ENCODE assay signal across 9 mouse cellular contexts in the genomic region with DNA sequence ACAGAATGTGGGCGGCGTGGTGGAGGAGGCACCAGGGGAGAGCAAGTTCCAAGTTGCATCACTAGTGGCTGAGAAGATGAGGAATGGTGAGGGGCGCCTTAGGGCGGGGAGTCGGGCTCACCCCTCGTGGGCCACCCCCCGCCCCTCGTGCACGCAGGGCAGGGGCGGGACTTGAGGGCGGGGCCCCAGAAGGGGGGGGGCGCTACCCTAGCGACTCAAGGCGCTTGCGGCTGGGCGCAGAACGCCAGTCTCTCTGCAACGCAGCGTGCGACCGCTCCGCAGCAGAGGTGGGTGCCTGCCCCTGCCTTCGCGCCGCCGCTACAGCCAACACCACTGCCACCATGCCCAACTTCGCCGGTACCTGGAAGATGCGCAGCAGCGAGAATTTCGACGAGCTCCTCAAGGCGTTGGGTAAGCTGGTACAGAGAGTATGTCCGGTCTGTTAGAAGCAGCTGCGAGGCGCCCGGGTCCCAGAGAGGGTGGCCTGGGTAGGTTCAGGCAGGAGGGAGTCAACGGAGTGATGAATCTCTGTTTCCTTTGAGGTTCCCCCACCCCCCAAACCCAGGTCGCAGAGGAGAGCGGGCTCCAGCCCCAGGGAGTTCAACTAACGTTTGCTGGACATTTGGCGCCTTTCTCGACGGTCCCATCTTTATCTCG. TPM values are rescaled to one million over a fixed set of nuclear protein-coding genes. Genes with fewer than 3 reads are reported as not detected.
DNase-seq lines count a peak whose midpoint lies in the region; ATAC-seq and TF ChIP-seq lines count a peak whose summit lies in the region.
"Had no signal": no experiment of that assay in that cellular context is flagged by ENCODE, and none has a peak within 500 bp of the region (broad histone marks: within the 10 kb centered on the region; RNA-seq: fewer than 3 reads in every experiment).

TSS of gene Crabp1 (plus strand) at position 188 of the 657 bp plus-strand sequence.

- peak within 1 kb of the TSS; percentile 73 for H3K4me2 ChIP-seq in heart, embryonic 12.5 days
- H3K4me2 ChIP-seq in intestine, postnatal 0 days (replicated peaks; ENCODE audit: low read depth): peak within 1 kb of the TSS; percentile 60

- H3K27ac ChIP-seq in heart, embryonic 12.5 days (ENCODE audit: poor library complexity, severe bottlenecking): no peak within 1 kb of the TSS
- H3K27ac ChIP-seq in ES-Bruce4 (ENCODE audit: insufficient read depth, low read length): no peak within 1 kb of the TSS
- H3K27ac ChIP-seq in intestine, postnatal 0 days (ENCODE audit: low read depth, low read length): no peak within 1 kb of the TSS

- no peak for TF ChIP-seq POLR2A in ES-Bruce4 (IDR thresholded peaks at IDR 0.05; ENCODE audit: insufficient read depth, low read length)

- no peak for TF ChIP-seq EP300 in ES-Bruce4 (IDR thresholded peaks at IDR 0.05; ENCODE audit: insufficient read depth, low read depth, low read length)

- no peaks in the 10 kb centered on the region for H3K36me3 ChIP-seq in heart, embryonic 12.5 days
- H3K36me3 ChIP-seq in ES-Bruce4 (ENCODE audit: control insufficient read depth, insufficient read depth, low read length, poor library complexity, severe bottlenecking): no peaks in the 10 kb centered on the region
- H3K36me3 ChIP-seq in intestine, postnatal 0 days (ENCODE audit: control insufficient read depth, insufficient read depth): no peaks in the 10 kb centered on the region

- H3K4me3 ChIP-seq in heart, embryonic 12.5 days: peak within 1 kb of the TSS; percentile 48
- peak within 1 kb of the TSS; percentile 82 for H3K4me3 ChIP-seq in ES-Bruce4 (ENCODE audit: low read depth, low read length)
- H3K4me3 ChIP-seq in intestine, postnatal 0 days (ENCODE audit: low read depth, low read length): peak within 1 kb of the TSS; percentile 29

- peaks cover 82% of the 10 kb centered on the region for H3K27me3 ChIP-seq in heart, embryonic 12.5 days (replicated peaks)
- peaks cover 14% of the 10 kb centered on the region for H3K27me3 ChIP-seq in ES-Bruce4 (ENCODE audit: control insufficient read depth, insufficient read depth, low read length, poor library complexity, severe bottlenecking)
- peaks cover 55% of the 10 kb centered on the region for H3K27me3 ChIP-seq in intestine, postnatal 0 days (replicated peaks; ENCODE audit: control insufficient read depth, insufficient read depth, low read length)

- H3K9ac ChIP-seq in heart, embryonic 12.5 days: peak within 1 kb of the TSS; percentile 58
- peak within 1 kb of the TSS; percentile 59 for H3K9ac ChIP-seq in ES-Bruce4 (ENCODE audit: low read depth, poor library complexity, severe bottlenecking)
- no peak within 1 kb of the TSS for H3K9ac ChIP-seq in intestine, postnatal 0 days (ENCODE audit: low read depth, low read length)

- no peaks in the 10 kb centered on the region for H3K9me3 ChIP-seq in heart, embryonic 12.5 days (replicated peaks)
- H3K9me3 ChIP-seq in ES-Bruce4 (replicated peaks; ENCODE audit: control insufficient read depth, insufficient read depth, low read length, poor library complexity, severe bottlenecking): 0 out of 2 replicates have a peak, but pooled peaks cover 5% of the 10 kb centered on the region
- H3K9me3 ChIP-seq in intestine, postnatal 0 days (ENCODE audit: control insufficient read depth): no peaks in the 10 kb centered on the region

- DNase-seq in heart, postnatal 4 days: no peak
- DNase-seq in embryo, embryonic 9.5 days (ENCODE audit: extremely low spot score): peak; percentile 76
- DNase-seq in retina, embryonic 14.5 days (ENCODE audit: low spot score): peak; percentile 66
- DNase-seq in cerebellum, postnatal 4 days (ENCODE audit: low spot score in 2 of 2): no peak
- DNase-seq in spleen, postnatal 36 days (ENCODE audit: low spot score in 2 of 2): no peak

- H3K4me1 ChIP-seq in heart, embryonic 12.5 days (replicated peaks): peaks cover 22% of the 10 kb centered on the region
- H3K4me1 ChIP-seq in ES-Bruce4 (ENCODE audit: control insufficient read depth, insufficient read depth, low read length): no peaks in the 10 kb centered on the region
- H3K4me1 ChIP-seq in intestine, postnatal 0 days (replicated peaks; ENCODE audit: control insufficient read depth, insufficient read depth, low read length): no peaks in the 10 kb centered on the region

- ATAC-seq in heart, embryonic 12.5 days (ENCODE audit: insufficient number of reproducible peaks, low FRiP score): no peak; the same call in 1 of the 2 replicates
- no peak for ATAC-seq in intestine, postnatal 0 days

- under 1% methylated on average over 41 of the region's 45 CpGs for WGBS in heart, embryonic 12.5 days
- WGBS in intestine, postnatal 0 days: 2% methylated on average over 39 of the region's 45 CpGs

- no peak for TF ChIP-seq CTCF in ES-Bruce4 (IDR thresholded peaks at IDR 0.05; ENCODE audit: low read depth, low read length)
- no peak for TF ChIP-seq CTCF in intestine, postnatal 0 days (IDR thresholded peaks at IDR 0.05; ENCODE audit: low read depth)

RNA-seq across cellular contexts. Expression of gene Crabp1, which starts in this region (rescaled TPM):
- 21.4 and 24.5 TPM in 2 replicates for polyA plus RNA-seq in heart, embryonic 12.5 days (2016; fragmentation: Nextera tagmentation; extraction: Ambion mirVana)
- under 1 TPM in 1 of 2 experiments, not detected in 1; 0.45 TPM for total RNA-seq in heart, postnatal 4 days (2021)
- polyA plus RNA-seq in ES-Bruce4 (2011; ENCODE audit: insufficient read depth, insufficient read length, low read depth, missing spikeins): 13.5 and 21.8 TPM in 2 replicates
- polyA plus RNA-seq in intestine, postnatal 0 days (2015; fragmentation: Nextera tagmentation; extraction: Ambion mirVana): 3.2 and 3.5 TPM in 2 replicates
- total RNA-seq: MEL had no signal

Comparison
In these comparisons a context has a peak if more than half of its experiments do, and no peak if none do; other contexts are left out.
1. H3K4me3 ChIP-seq: peak in every context shown above with its lines; median percentile 82 in ES-Bruce4; 48 in heart, embryonic 12.5 days; 29 in intestine, postnatal 0 days.
2. DNase-seq: peak in embryo, embryonic 9.5 days (single experiment) and retina, embryonic 14.5 days (single experiment); none in heart, postnatal 4 days (single experiment), cerebellum, postnatal 4 days (0 of 2) and spleen, postnatal 36 days (0 of 2).